Mouse (Mus musculus) erythroblast, embryonic 14.5 days (primary cell): ENCODE data around the gene Tmem107.

Experiments
- GATA1 ChIP-seq: IDR thresholded peaks from 2 replicates; pipeline ENCODE4 v1.6.1; 2012; ENCODE audit warnings: low read length, inconsistent platforms, mixed read lengths
- TAL1 ChIP-seq: IDR thresholded peaks from 3 replicates; pipeline ENCODE4 v1.6.1; 2012; ENCODE audit warnings: low read length, inconsistent platforms, mixed read lengths

GRCm38 (mm10) chr11:69059975-69060411 is 10.6 kb upstream of the Tmem107 start:
- no peak for TF ChIP-seq TAL1
- no peak for TF ChIP-seq GATA1
